Mouse (Mus musculus): Measurements from ENCODE around the gene Sh2d7. TPM values are rescaled to one million over a fixed set of nuclear protein-coding genes. Genes with fewer than 3 reads are reported as not detected.

The Sh2d7 gene
- not detected in 2 replicates for polyA plus RNA-seq (2015; fragmentation: Nextera tagmentation; extraction: Ambion mirVana)

GRCm38 (mm10) chr9:54538684-54539083 is at the start of gene Sh2d7:
TSS of gene Sh2d7 (plus strand) at chr9:54538984.
- no peak for ATAC-seq (replicated peaks; ENCODE audit: low FRiP score, low read depth)
- H3K9me3 ChIP-seq (replicated peaks; ENCODE audit: low read length) = no peaks in the 10 kb centered on the region
- H3K27me3 ChIP-seq (ENCODE audit: insufficient read depth, low read length) = no peaks in the 10 kb centered on the region
- no peak within 1 kb of the TSS for H3K27ac ChIP-seq
- H3K4me3 ChIP-seq (replicated peaks; ENCODE audit: low read depth, low read length) = no peak within 1 kb of the TSS
- no peaks in the 10 kb centered on the region for H3K4me1 ChIP-seq (replicated peaks; ENCODE audit: insufficient read depth, low read length)
- no peak for TF ChIP-seq CTCF (IDR thresholded peaks at IDR 0.05; ENCODE audit: low read depth)
- no peak within 1 kb of the TSS for H3K9ac ChIP-seq (ENCODE audit: low read depth, low read length)
- no peak for DNase-seq (ENCODE audit: low spot score)
- no peaks in the 10 kb centered on the region for H3K36me3 ChIP-seq (ENCODE audit: insufficient read depth, low read length)
- WGBS = 91% methylated on average over 14 of the region's 14 CpGs
- no peak within 1 kb of the TSS for H3K4me2 ChIP-seq (ENCODE audit: low read length)

- H3K9ac ChIP-seq (ENCODE audit: low read depth, low read length) = no peak overlapping the region
- DNase-seq (ENCODE audit: low spot score) = no peak
- H3K9me3 ChIP-seq (replicated peaks; ENCODE audit: low read length) = no peaks in the 10 kb centered on the region
- H3K27ac ChIP-seq = no peak overlapping the region
- H3K36me3 ChIP-seq (ENCODE audit: insufficient read depth, low read length) = no peaks in the 10 kb centered on the region
- no peak overlapping the region for H3K4me2 ChIP-seq (ENCODE audit: low read length)
- WGBS = 74% methylated on average over 2 of the region's 2 CpGs
- no peak overlapping the region for H3K4me3 ChIP-seq (replicated peaks; ENCODE audit: low read depth, low read length)
- H3K4me1 ChIP-seq (replicated peaks; ENCODE audit: insufficient read depth, low read length) = no peaks in the 10 kb centered on the region
- no peaks in the 10 kb centered on the region for H3K27me3 ChIP-seq (ENCODE audit: insufficient read depth, low read length)
- no peak for TF ChIP-seq CTCF (IDR thresholded peaks at IDR 0.05; ENCODE audit: low read depth)
- no peak for ATAC-seq (replicated peaks; ENCODE audit: low FRiP score, low read depth)
These were observed 49.2 kb upstream of the Sh2d7 start for GRCm38 (mm10) chr9:54489599-54489998.

- H3K36me3 ChIP-seq (ENCODE audit: insufficient read depth, low read length) = no peaks in the 10 kb centered on the region
- no peak overlapping the region for H3K27ac ChIP-seq
- no peak overlapping the region for H3K4me2 ChIP-seq (ENCODE audit: low read length)
- H3K4me1 ChIP-seq (replicated peaks; ENCODE audit: insufficient read depth, low read length) = no peaks in the 10 kb centered on the region
- H3K9ac ChIP-seq (ENCODE audit: low read depth, low read length) = no peak overlapping the region
- no peaks in the 10 kb centered on the region for H3K27me3 ChIP-seq (ENCODE audit: insufficient read depth, low read length)
- no peak for TF ChIP-seq CTCF (IDR thresholded peaks at IDR 0.05; ENCODE audit: low read depth)
- ATAC-seq (replicated peaks; ENCODE audit: low FRiP score, low read depth) (no peak), DNase-seq (ENCODE audit: low spot score) (no peak)
- no peaks in the 10 kb centered on the region for H3K9me3 ChIP-seq (replicated peaks; ENCODE audit: low read length)
- WGBS = 86% methylated on average over 2 of the region's 2 CpGs
- no peak overlapping the region for H3K4me3 ChIP-seq (replicated peaks; ENCODE audit: low read depth, low read length)
These were observed 48.4 kb upstream of the Sh2d7 start for GRCm38 (mm10) chr9:54490431-54490830.

- ATAC-seq (replicated peaks; ENCODE audit: low FRiP score, low read depth) (no peak), DNase-seq (ENCODE audit: low spot score) (no peak)
- H3K27ac ChIP-seq = no peak overlapping the region
- H3K4me3 ChIP-seq (replicated peaks; ENCODE audit: low read depth, low read length) = no peak overlapping the region
- TF ChIP-seq CTCF (IDR thresholded peaks at IDR 0.05; ENCODE audit: low read depth) = no peak
- WGBS = 91% methylated on average over 6 of the region's 6 CpGs
- no peaks in the 10 kb centered on the region for H3K9me3 ChIP-seq (replicated peaks; ENCODE audit: low read length)
- no peak overlapping the region for H3K4me2 ChIP-seq (ENCODE audit: low read length)
- no peaks in the 10 kb centered on the region for H3K36me3 ChIP-seq (ENCODE audit: insufficient read depth, low read length)
- H3K4me1 ChIP-seq (replicated peaks; ENCODE audit: insufficient read depth, low read length) = no peaks in the 10 kb centered on the region
- no peak overlapping the region for H3K9ac ChIP-seq (ENCODE audit: low read depth, low read length)
- H3K27me3 ChIP-seq (ENCODE audit: insufficient read depth, low read length) = no peaks in the 10 kb centered on the region
These were observed 39.5 kb upstream of the Sh2d7 start for GRCm38 (mm10) chr9:54499291-54499690.

GRCm38 (mm10) chr9:54499791-54500190 is 39.0 kb upstream of the Sh2d7 start:
- Histone ChIP-seq H3K36me3 (ENCODE audit: insufficient read depth, low read length) (no peaks in the 10 kb centered on the region), H3K27me3 (ENCODE audit: insufficient read depth, low read length) (no peaks in the 10 kb centered on the region), H3K4me3 (replicated peaks; ENCODE audit: low read depth, low read length) (no peak overlapping the region), H3K9me3 (replicated peaks; ENCODE audit: low read length) (no peaks in the 10 kb centered on the region), H3K4me1 (replicated peaks; ENCODE audit: insufficient read depth, low read length) (no peaks in the 10 kb centered on the region), H3K4me2 (ENCODE audit: low read length) (no peak overlapping the region), H3K9ac (ENCODE audit: low read depth, low read length) (no peak overlapping the region), H3K27ac (no peak overlapping the region)
- ATAC-seq (replicated peaks; ENCODE audit: low FRiP score, low read depth) (no peak), DNase-seq (ENCODE audit: low spot score) (no peak)
- 79% methylated on average over 3 of the region's 3 CpGs for WGBS
- no peak for TF ChIP-seq CTCF (IDR thresholded peaks at IDR 0.05; ENCODE audit: low read depth)

GRCm38 (mm10) chr9:54500832-54501452 is 37.8 kb upstream of the Sh2d7 start:
- Histone ChIP-seq H3K27me3 (ENCODE audit: insufficient read depth, low read length) (no peaks in the 10 kb centered on the region), H3K36me3 (ENCODE audit: insufficient read depth, low read length) (no peaks in the 10 kb centered on the region), H3K9me3 (replicated peaks; ENCODE audit: low read length) (no peaks in the 10 kb centered on the region), H3K4me3 (replicated peaks; ENCODE audit: low read depth, low read length) (peak overlapping the region; percentile 70), H3K4me2 (ENCODE audit: low read length) (peak overlapping the region; percentile 99), H3K4me1 (replicated peaks; ENCODE audit: insufficient read depth, low read length) (no peaks in the 10 kb centered on the region), H3K9ac (ENCODE audit: low read depth, low read length) (peak overlapping the region; percentile 75), H3K27ac (peak overlapping the region; percentile 71)
- TF ChIP-seq CTCF (IDR thresholded peaks at IDR 0.05; ENCODE audit: low read depth) = no peak; the same call in 1 of the 2 replicates
- under 1% methylated on average over 26 of the region's 43 CpGs for WGBS
- DNase-seq (ENCODE audit: low spot score) (peak; percentile 39), ATAC-seq (replicated peaks; ENCODE audit: low FRiP score, low read depth) (no peak; the same call in 1 of the 2 replicates)

Measured in kidney, postnatal 0 days (tissue).